Mouse (Mus musculus) stomach, postnatal 0 days (tissue): ENCODE measurements around the gene St5.

Experiments used
- CTCF ChIP-seq: IDR thresholded peaks from 2 replicates; pipeline ENCODE4 v1.5.1; 2016; ENCODE audit warnings: antibody characterized with exemption, low read depth, mild to moderate bottlenecking, moderate library complexity
- EP300 ChIP-seq: optimal IDR thresholded peaks from 2 replicates; pipeline ENCODE3; 2016; ENCODE audit warnings: antibody characterized with exemption

DNA sequence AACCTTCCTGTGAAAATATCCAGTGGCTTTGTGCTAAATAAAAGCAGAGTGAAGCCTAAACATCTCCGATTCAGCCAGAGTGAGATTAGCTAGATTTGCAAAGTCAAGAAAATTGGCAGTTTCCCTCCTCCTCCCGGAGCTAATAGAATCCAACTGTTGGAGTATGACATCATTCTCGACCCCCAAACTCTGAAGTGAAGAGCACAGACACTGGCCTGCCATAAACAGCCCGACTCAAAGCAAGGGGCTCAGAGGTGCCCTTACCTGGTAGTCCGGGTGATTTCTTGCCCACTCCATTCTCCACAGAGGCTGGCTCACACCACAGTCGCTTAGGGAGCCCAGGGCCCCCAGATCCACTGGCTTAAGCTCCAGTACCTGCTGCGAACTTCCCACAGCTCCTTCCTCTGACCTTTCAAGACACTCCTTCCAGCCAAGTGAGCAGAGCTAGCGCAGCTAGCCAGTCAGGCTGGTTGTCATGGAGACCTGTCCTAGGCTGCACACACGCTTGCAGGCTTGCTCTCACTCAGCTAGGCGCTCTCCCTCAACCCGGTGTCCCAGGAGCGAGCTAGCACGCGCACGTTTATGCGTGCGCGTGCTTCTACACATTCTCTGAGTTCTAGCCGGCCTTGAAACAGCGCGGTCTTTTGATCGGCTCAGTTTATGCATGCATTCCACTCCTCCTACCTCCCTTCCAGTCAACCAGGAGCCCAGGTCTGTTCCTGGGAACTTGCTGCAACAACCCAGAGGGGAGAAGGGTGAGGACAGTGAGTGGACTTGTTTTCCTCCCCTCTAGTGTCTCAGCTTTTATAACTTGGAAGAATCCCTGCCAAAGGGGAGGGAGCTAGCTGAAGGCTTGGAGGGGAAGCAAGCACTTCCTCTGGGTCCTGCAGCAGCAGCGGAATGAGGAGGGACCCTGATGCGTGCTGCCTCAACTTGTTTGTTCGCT is 87.1 kb downstream of the St5 start:
- TF ChIP-seq CTCF: no peak
- no peak for TF ChIP-seq EP300
